Mouse (Mus musculus) liver, embryonic 11.5 days (tissue): ENCODE results near the gene Spata31d1b. TPM values are rescaled to one million over a fixed set of nuclear protein-coding genes. Genes with fewer than 3 reads are reported as not detected.
A peak's percentile ranks its signal among the peaks of the same experiment; 100 is the strongest.

ENCODE experiments used
- ATAC-seq: fragments of 200-750 bp; cut with Nextera tagmentation; replicated peaks from 2 replicates; pipeline ENCODE4 v1.8.0; 2017; ENCODE audit warnings: moderate number of reproducible peaks, mild to moderate bottlenecking, moderate TSS enrichment, moderate library complexity; ENCODE audit not compliant: low FRiP score
- DNase-seq: peaks from one replicate; pipeline ENCODE4 v3.0.0-alpha.2; 2017; ENCODE audit warnings: low spot score
- H3K27ac ChIP-seq: fragments of 300-500 bp; sonication (generic); 2 replicates; pipeline ENCODE4 v1.5.1; 2014; ENCODE audit warnings: mild to moderate bottlenecking, low read depth, low read length, control low read depth
- H3K27me3 ChIP-seq: fragments of 300-500 bp; sonication (generic); replicated peaks from 2 replicates; pipeline ENCODE4 v1.6.1; 2014; ENCODE audit warnings: low read length, mixed read lengths; ENCODE audit not compliant: control insufficient read depth, insufficient read depth
- H3K36me3 ChIP-seq: fragments of 300-500 bp; sonication (generic); 2 replicates; pipeline ENCODE4 v1.6.1; 2014; ENCODE audit warnings: mild to moderate bottlenecking, low read length, moderate library complexity, mixed read lengths; ENCODE audit not compliant: control insufficient read depth, insufficient read depth
- H3K4me1 ChIP-seq: fragments of 300-500 bp; sonication (generic); replicated peaks from 2 replicates; pipeline ENCODE4 v1.6.1; 2014; ENCODE audit warnings: low read length, mixed read lengths; ENCODE audit not compliant: control insufficient read depth, insufficient read depth
- H3K4me2 ChIP-seq: fragments of 300-500 bp; sonication (generic); 2 replicates; pipeline ENCODE4 v1.6.1; 2014; ENCODE audit warnings: mild to moderate bottlenecking, control low read depth, moderate library complexity
- H3K4me3 ChIP-seq: fragments of 300-500 bp; sonication (generic); 2 replicates; pipeline ENCODE4 v1.5.1; 2014; ENCODE audit warnings: low read depth, low read length, control low read depth
- H3K9ac ChIP-seq: fragments of 300-500 bp; sonication (generic); 2 replicates; pipeline ENCODE4 v1.6.1; 2014; ENCODE audit warnings: low read depth, low read length, control low read depth
- H3K9me3 ChIP-seq: fragments of 300-500 bp; sonication (generic); 2 replicates; pipeline ENCODE4 v1.6.1; 2016; ENCODE audit warnings: low read length, inconsistent platforms, mixed read lengths; ENCODE audit not compliant: control insufficient read depth
- WGBS: fragments of 180-500 bp; shearing (Covaris S2); extraction: QIAGEN DNeasy Blood & Tissue Kit; methylation state at CpG from one replicate; pipeline ENCODE4 v1.1.7; 2014; 5-methylcytosine and 5-hydroxymethylcytosine counted together
- polyA plus RNA-seq: library from polyadenylated mRNA; unstranded; fragments of >200 nt; fragmentation: Nextera tagmentation; extraction: Ambion mirVana; gene quantifications from 2 replicates; pipeline ENCODE4 v1.2.1, GENCODE M21; 2014

Gene Spata31d1b
- polyA plus RNA-seq, 1 experiment from 2014 or later = not detected

GRCm38 (mm10) chr13:59674215-59674614, 37.9 kb upstream of the Spata31d1b start:
- no peaks in the 10 kb centered on the region for H3K27me3 ChIP-seq
- no peaks in the 10 kb centered on the region for H3K9me3 ChIP-seq
- H3K36me3 ChIP-seq = no peaks in the 10 kb centered on the region
- H3K27ac ChIP-seq = peak overlapping the region; percentile 36; the same call in 1 of the 2 replicates
- 20% methylated on average over 3 of the region's 3 CpGs for WGBS
- peak overlapping the region; percentile 76 for H3K4me2 ChIP-seq
- H3K9ac ChIP-seq = peak overlapping the region; percentile 95
- ATAC-seq = no peak
- no peak for DNase-seq
- H3K4me3 ChIP-seq = peak overlapping the region; percentile 89
- H3K4me1 ChIP-seq = peaks cover 39% of the 10 kb centered on the region

GRCm38 (mm10) chr13:59674761-59675150, 37.3 kb upstream of the Spata31d1b start:
- H3K27ac ChIP-seq = peak overlapping the region; percentile 85
- DNase-seq (peak; percentile 65), ATAC-seq (no peak; the same call in 1 of the 2 replicates)
- H3K36me3 ChIP-seq = no peaks in the 10 kb centered on the region
- WGBS = under 1% methylated on average over 13 of the region's 13 CpGs
- H3K27me3 ChIP-seq = no peaks in the 10 kb centered on the region
- H3K9me3 ChIP-seq = no peaks in the 10 kb centered on the region
- H3K9ac ChIP-seq = peak overlapping the region; percentile 95
- peak overlapping the region; percentile 76 for H3K4me2 ChIP-seq
- peak overlapping the region; percentile 89 for H3K4me3 ChIP-seq
- H3K4me1 ChIP-seq = peaks cover 38% of the 10 kb centered on the region

- Histone ChIP-seq H3K9me3 (no peaks in the 10 kb centered on the region), H3K4me1 (peaks cover 40% of the 10 kb centered on the region), H3K36me3 (no peaks in the 10 kb centered on the region), H3K27ac (peak within 1 kb of the TSS; percentile 85), H3K4me3 (peak within 1 kb of the TSS; percentile 89), H3K4me2 (peak within 1 kb of the TSS; percentile 76), H3K9ac (peak within 1 kb of the TSS; percentile 95), H3K27me3 (no peaks in the 10 kb centered on the region)
- WGBS = under 1% methylated on average over 51 of the region's 61 CpGs
- peak; percentile 88 for ATAC-seq
- DNase-seq = peak; percentile 76
Measured at GRCm38 (mm10) chr13:59675151-59676011, 36.7 kb upstream of the Spata31d1b start, which contains the start of gene Golm1. Gene Golm1, minus strand, starts transcription at chr13:59675811.

GRCm38 (mm10) chr13:59676316-59677229, 35.5 kb upstream of the Spata31d1b start:
- Histone ChIP-seq H3K4me2 (no peak overlapping the region), H3K9me3 (no peaks in the 10 kb centered on the region), H3K9ac (no peak overlapping the region), H3K4me3 (no peak overlapping the region; the same call in 1 of the 2 replicates), H3K4me1 (peaks cover 37% of the 10 kb centered on the region), H3K36me3 (no peaks in the 10 kb centered on the region), H3K27ac (peak overlapping the region; percentile 85; the same call in 1 of the 2 replicates), H3K27me3 (no peaks in the 10 kb centered on the region)
- no peak for ATAC-seq
- no peak for DNase-seq
- 62% methylated on average over 12 of the region's 12 CpGs for WGBS

GRCm38 (mm10) chr13:59679306-59679705, 32.8 kb upstream of the Spata31d1b start:
- no peak for ATAC-seq
- WGBS = 53% methylated on average over 4 of the region's 4 CpGs
- no peaks in the 10 kb centered on the region for H3K9me3 ChIP-seq

GRCm38 (mm10) chr13:59679908-59680307, 32.2 kb upstream of the Spata31d1b start:
- ATAC-seq = no peak
- H3K9ac ChIP-seq = no peak overlapping the region
- 39% methylated on average over 4 of the region's 4 CpGs for WGBS
- no peaks in the 10 kb centered on the region for H3K9me3 ChIP-seq
- H3K36me3 ChIP-seq = no peaks in the 10 kb centered on the region
- peaks cover 21% of the 10 kb centered on the region for H3K4me1 ChIP-seq
- DNase-seq = no peak
- no peak overlapping the region for H3K4me3 ChIP-seq
- H3K4me2 ChIP-seq = no peak overlapping the region
- H3K27ac ChIP-seq = no peak overlapping the region
- H3K27me3 ChIP-seq = no peaks in the 10 kb centered on the region

More at GRCm38 (mm10) chr13:59679306-59679705, 32.8 kb upstream of the Spata31d1b start:
- H3K27me3 ChIP-seq = no peaks in the 10 kb centered on the region
- peaks cover 21% of the 10 kb centered on the region for H3K4me1 ChIP-seq
- no peak overlapping the region for H3K9ac ChIP-seq
- H3K36me3 ChIP-seq = no peaks in the 10 kb centered on the region
- H3K27ac ChIP-seq = no peak overlapping the region
- H3K4me3 ChIP-seq = no peak overlapping the region
- no peak overlapping the region for H3K4me2 ChIP-seq
- no peak for DNase-seq

GRCm38 (mm10) chr13:59682629-59683028, 29.5 kb upstream of the Spata31d1b start:
- H3K27ac ChIP-seq = no peak overlapping the region
- H3K9ac ChIP-seq = no peak overlapping the region
- peak overlapping the region; percentile 19; the same call in 1 of the 2 replicates for H3K4me2 ChIP-seq
- ATAC-seq (peak; percentile 82), DNase-seq (no peak)
- no peaks in the 10 kb centered on the region for H3K36me3 ChIP-seq
- no peak overlapping the region for H3K4me3 ChIP-seq
- H3K4me1 ChIP-seq = peaks cover 21% of the 10 kb centered on the region
- WGBS = 15% methylated on average over 7 of the region's 7 CpGs
- no peaks in the 10 kb centered on the region for H3K9me3 ChIP-seq
- H3K27me3 ChIP-seq = no peaks in the 10 kb centered on the region

GRCm38 (mm10) chr13:59685236-59685635, 26.8 kb upstream of the Spata31d1b start:
- DNase-seq (no peak), ATAC-seq (no peak)
- Histone ChIP-seq H3K9me3 (no peaks in the 10 kb centered on the region), H3K27ac (no peak overlapping the region), H3K4me1 (peaks cover 7% of the 10 kb centered on the region; the same call in 1 of the 2 replicates), H3K4me2 (no peak overlapping the region), H3K36me3 (no peaks in the 10 kb centered on the region), H3K9ac (no peak overlapping the region), H3K4me3 (no peak overlapping the region), H3K27me3 (no peaks in the 10 kb centered on the region)
- 72% methylated on average over 3 of the region's 3 CpGs for WGBS
